Mouse (Mus musculus) gastrocnemius, postnatal 4 days (tissue): ENCODE measurements around the gene Eras. TPM values are rescaled to one million over a fixed set of nuclear protein-coding genes. Genes with fewer than 3 reads are reported as not detected.
"Not testable (repeated sequence)": the region's sequence is repeated elsewhere in the genome, so short reads cannot be mapped to it uniquely, and the experiment has no call there.

Experiments used
- DNase-seq, 2 experiments: peaks; one replicate each; pipeline ENCODE4 v3.0.0; 2021 to 2022; ENCODE audit warnings: low spot score in 2 of 2, mixed read lengths in 2 of 2
- total RNA-seq, 2 experiments: library from RNA; stranded (reverse); gene quantifications; 2 replicates each; pipeline ENCODE4 v1.2.3; 2021

Gene Eras
- total RNA-seq, 2 experiments from 2014 or later, result not detected

- DNase-seq, result not testable (repeated sequence)
These were observed 12.7 kb downstream of the Eras start for GRCm38 (mm10) chrX:7915669-7916068.

- no peak for DNase-seq
These were observed 17.9 kb downstream of the Eras start for GRCm38 (mm10) chrX:7910473-7910872.

- not testable (repeated sequence) for DNase-seq
These were observed 19.2 kb downstream of the Eras start, which contains the start of gene Gm10490 for GRCm38 (mm10) chrX:7909242-7909641. TSS of gene Gm10490 (plus strand) at chrX:7909542.

GRCm38 (mm10) chrX:7907735-7908134 lies 20.7 kb downstream of the Eras start, which contains the start of gene Gm10491:
TSS of gene Gm10491 (minus strand) at chrX:7907835.
- no peak for DNase-seq

GRCm38 (mm10) chrX:7904441-7904840 lies 24.0 kb downstream of the Eras start:
- DNase-seq, result no peak

GRCm38 (mm10) chrX:7898880-7899874 lies 29.2 kb downstream of the Eras start, which contains the start of the genes Pqbp1 and Timm17b:
TSS of gene Pqbp1 (minus strand) at chrX:7899269.
TSS of gene Timm17b (plus strand) at chrX:7899357.
- peak; percentile 56 to 80 for DNase-seq

- no peak for DNase-seq
These were observed 30.2 kb downstream of the Eras start for GRCm38 (mm10) chrX:7898211-7898610.

GRCm38 (mm10) chrX:7883841-7884567 lies 44.4 kb downstream of the Eras start, which contains the start of gene Slc35a2:
TSS of gene Slc35a2 (plus strand) at chrX:7884028.
- DNase-seq, result peak; percentile 49 to 80

- peak in 1 of 2 experiments; percentile 25 for DNase-seq
These were observed 48.6 kb downstream of the Eras start for GRCm38 (mm10) chrX:7879819-7880218.

- DNase-seq, result no peak
These were observed 49.9 kb downstream of the Eras start for GRCm38 (mm10) chrX:7878495-7878894.

- DNase-seq, result peak in 1 of 2 experiments; percentile 43
These were observed 50.4 kb downstream of the Eras start, which contains the start of gene Pim2 for GRCm38 (mm10) chrX:7878007-7878419. TSS of gene Pim2 (plus strand) at chrX:7878262.

Other genes starting within 250 kb of the Eras start
- gene Magix, start 247.4 kb downstream of the Eras start, total RNA-seq, result 1 to 10 TPM; 1.3 to 1.8 TPM
- gene Gpkow, start 231.5 kb downstream of the Eras start, total RNA-seq, result 10 to 100 TPM; 22.6 to 26.6 TPM
- 10 to 100 TPM; 25.6 to 30.7 TPM for gene Wdr45, start 214.3 kb downstream of the Eras start, total RNA-seq
- gene Gm45208, start 206.4 kb downstream of the Eras start, total RNA-seq, result not detected
- 10 to 100 TPM; 18.5 to 18.7 TPM for gene Praf2, start 200.2 kb downstream of the Eras start, total RNA-seq
- gene Ccdc120, start 177.7 kb downstream of the Eras start, total RNA-seq, result 1 to 10 TPM; 2.7 to 4.0 TPM
- gene Tfe3, start 166.0 kb downstream of the Eras start, total RNA-seq, result 10 to 100 TPM; 16.9 to 19.4 TPM
- gene Gripap1, start 138.8 kb downstream of the Eras start, total RNA-seq, result 10 to 100 TPM; 24.7 to 34.9 TPM
- gene Kcnd1, start 106.3 kb downstream of the Eras start, total RNA-seq, result 1 to 10 TPM; 1.3 to 1.5 TPM
- 10 to 100 TPM; 36.5 to 37.6 TPM for gene Otud5, start 87.2 kb downstream of the Eras start, total RNA-seq
- gene Pim2, start 50.3 kb downstream of the Eras start, total RNA-seq, result 1 to 10 TPM; 1.8 TPM
- 10 to 100 TPM; 17.0 to 21.2 TPM for gene Slc35a2, start 44.6 kb downstream of the Eras start, total RNA-seq
- gene Pqbp1, start 29.3 kb downstream of the Eras start, total RNA-seq, result 10 to 100 TPM; 39.3 to 51.3 TPM
- gene Timm17b, start 29.2 kb downstream of the Eras start, total RNA-seq, result 10 to 100 TPM; 61.6 to 63.1 TPM
- gene Gm10491, start 20.8 kb downstream of the Eras start, total RNA-seq, result not detected
- gene Gm10490, start 19.1 kb downstream of the Eras start, total RNA-seq, result not detected
- under 1 TPM; 0.12 to 0.13 TPM for gene Pcsk1n, start 8.8 kb downstream of the Eras start, total RNA-seq
- 10 to 100 TPM; 11.0 to 13.1 TPM for gene Hdac6, start 19.3 kb upstream of the Eras start, total RNA-seq
- gene Gata1, start 49.5 kb upstream of the Eras start, total RNA-seq, result under 1 TPM; 0.27 to 0.54 TPM
- gene Glod5, start 89.9 kb upstream of the Eras start, total RNA-seq, result not detected
- 10 to 100 TPM; 14.7 to 14.9 TPM for gene Suv39h1, start 146.2 kb upstream of the Eras start, total RNA-seq
- gene Was, start 161.9 kb upstream of the Eras start, total RNA-seq, result 1 to 10 TPM; 2.8 TPM
- 10 to 100 TPM; 29.5 to 34.2 TPM for gene Wdr13, start 204.3 kb upstream of the Eras start, total RNA-seq
- 100 to 1,000 TPM; 359 to 459 TPM for gene Rbm3, start 217.3 kb upstream of the Eras start, total RNA-seq
- gene Tbc1d25, start 247.6 kb upstream of the Eras start, total RNA-seq, result 1 to 10 TPM; 4.6 to 6.1 TPM